Mouse (Mus musculus) heart, embryonic 14.5 days (tissue): ENCODE results near the gene Oaz1. TPM values are rescaled to one million over a fixed set of nuclear protein-coding genes. Genes with fewer than 3 reads are reported as not detected.
A peak's percentile ranks its signal among the peaks of the same experiment; 100 is the strongest.
"Not testable (repeated sequence)": the region's sequence is repeated elsewhere in the genome, so short reads cannot be mapped to it uniquely, and the experiment has no call there.

ENCODE experiments used
- ATAC-seq: fragments of 200-750 bp; cut with Nextera tagmentation; 2 replicates; pipeline ENCODE4 v1.8.0; 2017; ENCODE audit warnings: low read depth, moderate TSS enrichment; ENCODE audit not compliant: insufficient number of reproducible peaks, insufficient read depth, low FRiP score
- H3K27ac ChIP-seq, 2 experiments: fragments of 200-500 bp in 1 of 2; fragments of 300-500 bp in 1 of 2; sonication (generic) in 1 of 2; replicated peaks in 1 of 2; 2 replicates each; pipeline ENCODE4 v1.5.1; 2012 to 2014; ENCODE audit warnings: low read depth in 2 of 2, low read length in 2 of 2, control low read depth in 1 of 2, mild to moderate bottlenecking in 1 of 2, mixed read lengths in 1 of 2; ENCODE audit not compliant: control insufficient read depth in 1 of 2, insufficient read depth in 1 of 2
- H3K27me3 ChIP-seq: fragments of 300-500 bp; sonication (generic); 2 replicates; pipeline ENCODE4 v1.6.1; 2014; ENCODE audit warnings: mild to moderate bottlenecking, low read length, control low read depth; ENCODE audit not compliant: control insufficient read depth, insufficient read depth
- H3K36me3 ChIP-seq: fragments of 300-500 bp; sonication (generic); 2 replicates; pipeline ENCODE4 v1.6.1; 2014; ENCODE audit warnings: mild to moderate bottlenecking, control low read depth, low read length, mixed read lengths; ENCODE audit not compliant: control insufficient read depth, insufficient read depth
- H3K4me1 ChIP-seq, 2 experiments: fragments of 200-500 bp in 1 of 2; fragments of 300-500 bp in 1 of 2; sonication (generic) in 1 of 2; 2 replicates each; pipeline ENCODE4 v1.6.1; 2012 to 2014; ENCODE audit warnings: low read length in 2 of 2, control low read depth in 1 of 2, mixed read lengths in 1 of 2; ENCODE audit not compliant: control insufficient read depth in 2 of 2, insufficient read depth in 2 of 2
- H3K4me2 ChIP-seq: fragments of 300-500 bp; sonication (generic); 2 replicates; pipeline ENCODE4 v1.6.1; 2014; ENCODE audit warnings: mild to moderate bottlenecking, low read length
- H3K4me3 ChIP-seq, 2 experiments: fragments of 200-500 bp in 1 of 2; fragments of 300-500 bp in 1 of 2; sonication (generic) in 1 of 2; 2 replicates each; pipeline ENCODE4 v1.5.1; 2012 to 2014; ENCODE audit warnings: low read length in 2 of 2, mild to moderate bottlenecking in 2 of 2, control low read depth in 1 of 2, low read depth in 1 of 2, moderate library complexity in 1 of 2; ENCODE audit not compliant: control insufficient read depth in 1 of 2, insufficient read depth in 1 of 2
- H3K9ac ChIP-seq: fragments of 300-500 bp; sonication (generic); 2 replicates; pipeline ENCODE4 v1.6.1; 2014; ENCODE audit warnings: mild to moderate bottlenecking, low read length
- H3K9me3 ChIP-seq: fragments of 300-500 bp; sonication (generic); 2 replicates; pipeline ENCODE4 v1.6.1; 2016; ENCODE audit warnings: low read length, control low read depth; ENCODE audit not compliant: control insufficient read depth
- WGBS: fragments of 180-500 bp; shearing (Covaris S2); extraction: QIAGEN DNeasy Blood & Tissue Kit; methylation state at CpG from one replicate; pipeline ENCODE4 v1.1.7; 2014; 5-methylcytosine and 5-hydroxymethylcytosine counted together
- polyA plus RNA-seq: library from polyadenylated mRNA; unstranded; fragments of >200 nt; fragmentation: Nextera tagmentation; extraction: Ambion mirVana; gene quantifications from 2 replicates; pipeline ENCODE4 v1.2.1, GENCODE M21; 2014

The Oaz1 gene
- polyA plus RNA-seq, 1 experiment from 2014 or later, result 2,172 TPM

GRCm38 (mm10) chr10:80808985-80809632 is 17.3 kb upstream of the Oaz1 start:
- peak overlapping the region in 1 of 2 experiments; percentile 7; a peak in 1 of 4 replicates for H3K27ac ChIP-seq
- H3K36me3 ChIP-seq, result peaks cover 13% of the 10 kb centered on the region
- no peaks in the 10 kb centered on the region for H3K9me3 ChIP-seq
- H3K4me2 ChIP-seq, result peak overlapping the region; percentile 77
- no peaks in the 10 kb centered on the region for H3K27me3 ChIP-seq
- peaks cover 43 to 56% of the 10 kb centered on the region in 2 experiments for H3K4me1 ChIP-seq
- 8% methylated on average over 18 of the region's 18 CpGs for WGBS
- peak overlapping the region; percentile 78 for H3K9ac ChIP-seq
- ATAC-seq, result no peak
- H3K4me3 ChIP-seq, result peak overlapping the region; percentile 10 to 21

GRCm38 (mm10) chr10:80810084-80810483 is 16.4 kb upstream of the Oaz1 start:
- H3K27ac ChIP-seq, result peak overlapping the region in 1 of 2 experiments; percentile 45; a peak in 2 of 4 replicates

DNA sequence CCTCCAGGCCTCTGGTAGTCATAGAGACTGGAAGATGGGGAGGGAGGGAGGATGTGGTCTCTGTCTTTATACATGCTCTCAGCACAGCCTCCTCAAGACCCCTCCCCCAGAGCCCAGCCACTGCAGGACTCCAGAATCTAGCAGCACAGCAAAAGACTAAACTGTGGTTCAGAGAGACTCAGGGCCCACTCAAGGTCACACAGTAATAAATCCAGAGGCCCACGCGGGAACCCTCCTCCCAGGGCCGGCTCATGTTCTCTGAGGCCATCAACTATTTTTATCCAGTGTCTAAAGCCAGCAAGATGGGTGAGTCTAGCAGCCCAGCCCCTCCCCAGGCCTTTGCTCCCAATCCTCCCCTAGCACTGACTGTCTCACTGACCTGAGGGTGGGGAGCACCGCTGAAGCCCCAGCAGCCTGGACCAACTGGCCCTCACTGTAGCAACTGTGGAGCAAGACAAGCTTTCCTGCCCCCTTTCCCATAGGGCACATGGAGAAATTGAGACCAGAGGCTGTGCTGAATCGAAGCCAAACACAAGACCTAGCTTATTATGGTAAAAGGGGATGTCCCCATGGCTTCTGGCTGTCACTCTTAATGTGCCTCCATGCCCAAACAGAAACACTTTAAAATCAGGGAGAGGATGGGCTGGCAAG is 13.9 kb upstream of the Oaz1 start:
- ATAC-seq, result no peak
- H3K27ac ChIP-seq, result no peak overlapping the region
- no peaks in the 10 kb centered on the region for H3K27me3 ChIP-seq
- H3K9me3 ChIP-seq, result no peaks in the 10 kb centered on the region
- no peak overlapping the region for H3K4me3 ChIP-seq
- 34% methylated on average over 5 of the region's 5 CpGs for WGBS
- no peak overlapping the region for H3K4me2 ChIP-seq
- no peak overlapping the region for H3K9ac ChIP-seq
- H3K36me3 ChIP-seq, result no peaks in the 10 kb centered on the region
- H3K4me1 ChIP-seq, result peaks cover 30 to 33% of the 10 kb centered on the region in 2 experiments

More at GRCm38 (mm10) chr10:80810084-80810483, 16.4 kb upstream of the Oaz1 start:
- peak overlapping the region; percentile 14 to 25; a peak in 3 of 4 replicates for H3K4me3 ChIP-seq
- H3K27me3 ChIP-seq, result no peaks in the 10 kb centered on the region
- H3K4me2 ChIP-seq, result peak overlapping the region; percentile 57
- 5% methylated on average over 12 of the region's 20 CpGs for WGBS
- no peak for ATAC-seq
- peak overlapping the region; percentile 42 for H3K9ac ChIP-seq
- peaks cover 4% of the 10 kb centered on the region for H3K36me3 ChIP-seq
- no peaks in the 10 kb centered on the region for H3K9me3 ChIP-seq
- peaks cover 40 to 48% of the 10 kb centered on the region in 2 experiments for H3K4me1 ChIP-seq

DNA sequence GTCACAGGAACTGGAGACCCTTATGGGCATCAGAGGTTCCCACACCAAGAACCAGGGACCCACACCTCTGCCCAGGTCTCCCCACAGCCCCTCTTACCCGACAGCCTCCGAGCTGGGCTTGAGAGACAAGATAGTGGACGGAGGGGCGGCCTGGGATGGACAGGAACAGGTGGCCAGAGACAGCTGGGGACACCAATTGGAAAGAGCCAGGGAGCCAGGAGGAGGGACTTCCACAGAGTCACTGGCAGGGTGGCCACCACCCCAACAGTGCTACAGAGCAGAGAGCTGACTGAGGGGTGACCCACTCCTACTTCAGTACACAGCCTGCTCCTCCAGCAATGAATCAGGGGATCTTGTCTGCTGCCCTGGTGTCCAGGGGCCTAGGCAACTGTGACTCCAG is 13.1 kb upstream of the Oaz1 start, which contains the start of gene Jsrp1:
Jsrp1 (minus strand) TSS at position 133 of the 400 bp plus-strand sequence.
- no peak for ATAC-seq
- H3K36me3 ChIP-seq, result no peaks in the 10 kb centered on the region
- H3K27ac ChIP-seq, result no peak within 1 kb of the TSS
- no peak within 1 kb of the TSS for H3K4me3 ChIP-seq
- 74% methylated on average over 4 of the region's 4 CpGs for WGBS
- no peak within 1 kb of the TSS for H3K4me2 ChIP-seq
- no peaks in the 10 kb centered on the region for H3K9me3 ChIP-seq
- no peak within 1 kb of the TSS for H3K9ac ChIP-seq
- peaks cover 23 to 25% of the 10 kb centered on the region in 2 experiments for H3K4me1 ChIP-seq
- no peaks in the 10 kb centered on the region for H3K27me3 ChIP-seq

GRCm38 (mm10) chr10:80814800-80815199 is 11.7 kb upstream of the Oaz1 start:
- H3K9me3 ChIP-seq, result no peaks in the 10 kb centered on the region
- no peak overlapping the region for H3K4me3 ChIP-seq
- H3K27ac ChIP-seq, result no peak overlapping the region
- 66% methylated on average over 7 of the region's 7 CpGs for WGBS
- no peak overlapping the region for H3K9ac ChIP-seq
- ATAC-seq, result no peak
- H3K4me1 ChIP-seq, result peaks cover 9 to 14% of the 10 kb centered on the region in 2 experiments
- no peaks in the 10 kb centered on the region for H3K36me3 ChIP-seq
- H3K4me2 ChIP-seq, result no peak overlapping the region
- H3K27me3 ChIP-seq, result no peaks in the 10 kb centered on the region

- H3K27me3 ChIP-seq, H3K4me1 ChIP-seq, H3K4me2 ChIP-seq, H3K9me3 ChIP-seq, H3K9ac ChIP-seq, H3K36me3 ChIP-seq, H3K4me3 ChIP-seq, ATAC-seq, H3K27ac ChIP-seq: not testable (repeated sequence)
- 85% methylated on average over 3 of the region's 3 CpGs for WGBS
Measured at GRCm38 (mm10) chr10:80816303-80816702, 10.2 kb upstream of the Oaz1 start.

DNA sequence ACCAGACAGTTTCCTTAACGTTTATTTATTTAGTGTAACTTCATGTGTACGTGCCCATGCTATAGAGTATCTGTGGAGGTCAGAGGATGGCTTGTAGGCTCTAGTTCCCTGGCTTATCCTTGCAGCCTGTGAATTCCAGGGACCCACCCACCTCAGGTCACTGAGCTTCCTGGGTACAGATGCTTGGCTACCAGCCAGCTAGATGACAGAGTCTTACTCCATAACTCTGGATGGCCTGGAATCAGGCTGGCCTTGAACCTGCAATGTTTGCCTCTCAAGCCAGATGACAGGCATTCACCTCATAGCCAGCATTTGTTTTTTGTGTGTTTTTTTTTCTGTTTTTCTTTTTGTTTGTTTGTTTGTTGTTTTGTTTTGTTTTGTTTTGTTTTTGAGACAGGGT is 9.3 kb upstream of the Oaz1 start:
- H3K27ac ChIP-seq, result no peak overlapping the region
- H3K4me2 ChIP-seq, result no peak overlapping the region
- no peaks in the 10 kb centered on the region for H3K27me3 ChIP-seq
- no peaks in the 10 kb centered on the region for H3K9me3 ChIP-seq
- H3K36me3 ChIP-seq, result no peaks in the 10 kb centered on the region
- no peak overlapping the region for H3K4me3 ChIP-seq
- WGBS, result 65% methylated on average over 2 of the region's 2 CpGs
- peaks cover 3 to 7% of the 10 kb centered on the region in 2 experiments; a peak in 2 of 4 replicates for H3K4me1 ChIP-seq
- no peak for ATAC-seq
- H3K9ac ChIP-seq, result no peak overlapping the region
